Mouse (Mus musculus) olfactory bulb, adult 2 months (tissue): ENCODE measurements around the gene Atp1a4. TPM values are rescaled to one million over a fixed set of nuclear protein-coding genes. Genes with fewer than 3 reads are reported as not detected.
A peak's percentile ranks its signal among the peaks of the same experiment; 100 is the strongest.

ENCODE experiments used
- H3K27ac ChIP-seq: fragments of 200-500 bp; 2 replicates; pipeline ENCODE4 v1.5.1; 2012; ENCODE audit warnings: low read depth, low read length; ENCODE audit not compliant: insufficient read depth
- H3K4me1 ChIP-seq: fragments of 200-500 bp; 2 replicates; pipeline ENCODE4 v1.6.1; 2012; ENCODE audit warnings: low read length; ENCODE audit not compliant: control insufficient read depth, insufficient read depth
- H3K4me3 ChIP-seq: fragments of 200-500 bp; 2 replicates; pipeline ENCODE4 v1.5.1; 2012; ENCODE audit warnings: mild to moderate bottlenecking, low read depth, low read length, moderate library complexity; ENCODE audit not compliant: insufficient read depth
- CTCF ChIP-seq: fragments of 200-500 bp; IDR thresholded peaks from 2 replicates; pipeline ENCODE4 v1.5.1; 2012; ENCODE audit warnings: low read depth, mild to moderate bottlenecking, low read length, moderate library complexity; ENCODE audit not compliant: insufficient read depth
- POLR2A ChIP-seq: fragments of 200-500 bp; IDR thresholded peaks from 2 replicates; pipeline ENCODE4 v1.6.1; 2012; ENCODE audit warnings: mild to moderate bottlenecking, low read depth, low read length, moderate library complexity; ENCODE audit not compliant: insufficient read depth
- WGBS: fragments of 180-500 bp; shearing (Covaris S2); methylation state at CpG from one replicate; pipeline ENCODE4 v1.1.7; 2018; 5-methylcytosine and 5-hydroxymethylcytosine counted together
- polyA plus RNA-seq: library from polyadenylated mRNA; stranded (reverse); fragments of >200 nt; gene quantifications from 2 replicates; pipeline ENCODE4 v1.2.4, GENCODE M21; 2012; ENCODE audit warnings: low replicate concordance; ENCODE audit not compliant: missing spikeins, insufficient read depth, insufficient read length

Gene Atp1a4
- not detected in 2 replicates for polyA plus RNA-seq

GRCm38 (mm10) chr1:172258314-172258713 is at the start of gene Atp1a4:
Atp1a4 (minus strand) TSS chr1:172258414.
- 95% methylated on average over 6 of the region's 6 CpGs for WGBS
- no peak within 1 kb of the TSS for H3K4me3 ChIP-seq

DNA sequence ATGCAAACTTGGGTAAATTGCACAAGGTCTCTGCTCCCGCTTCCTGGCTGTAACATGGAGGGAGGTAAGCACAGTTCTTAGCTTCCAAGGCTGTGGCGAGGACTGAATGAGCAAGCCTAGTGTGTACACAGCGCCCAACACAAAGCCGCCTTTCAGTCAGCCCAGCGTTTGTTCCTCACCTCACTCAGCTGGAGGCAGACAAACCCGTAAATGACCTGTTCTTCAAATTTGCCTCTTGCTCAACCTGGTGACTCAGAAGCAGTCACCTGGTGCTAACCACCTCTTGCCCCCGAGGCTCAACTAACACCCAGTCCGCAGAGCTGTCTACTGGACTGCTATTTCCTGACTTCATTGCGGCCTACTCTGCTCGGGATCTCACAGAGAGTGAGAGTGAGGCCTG is 49.7 kb upstream of the Atp1a4 start:
- WGBS, result 61% methylated on average over 10 of the region's 10 CpGs
- TF ChIP-seq POLR2A (no peak), CTCF (no peak)
- Histone ChIP-seq H3K27ac (peak overlapping the region; percentile 42; the same call in 1 of the 2 replicates), H3K4me1 (peaks cover 27% of the 10 kb centered on the region), H3K4me3 (no peak overlapping the region)

More at GRCm38 (mm10) chr1:172258314-172258713, at the start of gene Atp1a4:
- Histone ChIP-seq H3K4me1 (no peaks in the 10 kb centered on the region), H3K27ac (no peak within 1 kb of the TSS)
- TF ChIP-seq POLR2A (no peak), CTCF (no peak)

- 49% methylated on average over 6 of the region's 6 CpGs for WGBS
- TF ChIP-seq POLR2A (no peak), CTCF (no peak)
- peak overlapping the region; percentile 42 for H3K27ac ChIP-seq
- H3K4me3 ChIP-seq, result no peak overlapping the region
- H3K4me1 ChIP-seq, result peaks cover 25% of the 10 kb centered on the region
These were observed 48.7 kb upstream of the Atp1a4 start for GRCm38 (mm10) chr1:172306885-172307284.

DNA sequence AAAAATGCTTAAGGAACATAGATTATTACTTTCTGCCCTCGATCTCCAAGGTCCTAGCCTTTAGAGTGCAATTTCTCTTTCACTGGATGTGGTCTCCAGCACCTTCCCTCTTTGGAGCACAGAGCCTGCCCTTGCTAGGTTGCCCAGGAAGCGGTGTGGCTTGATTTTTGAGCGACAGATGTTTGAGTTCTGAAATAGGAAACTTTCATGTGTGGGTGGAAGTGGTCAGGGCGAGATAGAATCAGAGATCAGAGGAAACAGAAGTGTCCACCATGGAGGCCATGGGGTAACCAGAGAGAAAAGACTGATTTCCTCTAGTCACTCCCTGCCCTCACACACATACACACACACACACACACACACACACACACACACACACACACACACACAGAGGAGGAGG is 48.0 kb upstream of the Atp1a4 start:
- TF ChIP-seq POLR2A (no peak), CTCF (no peak)
- 88% methylated on average over 4 of the region's 4 CpGs for WGBS
- Histone ChIP-seq H3K27ac (0 out of 2 replicates have a peak overlapping the region, but pooled peaks have one; percentile 20), H3K4me1 (peaks cover 22% of the 10 kb centered on the region), H3K4me3 (no peak overlapping the region)

DNA sequence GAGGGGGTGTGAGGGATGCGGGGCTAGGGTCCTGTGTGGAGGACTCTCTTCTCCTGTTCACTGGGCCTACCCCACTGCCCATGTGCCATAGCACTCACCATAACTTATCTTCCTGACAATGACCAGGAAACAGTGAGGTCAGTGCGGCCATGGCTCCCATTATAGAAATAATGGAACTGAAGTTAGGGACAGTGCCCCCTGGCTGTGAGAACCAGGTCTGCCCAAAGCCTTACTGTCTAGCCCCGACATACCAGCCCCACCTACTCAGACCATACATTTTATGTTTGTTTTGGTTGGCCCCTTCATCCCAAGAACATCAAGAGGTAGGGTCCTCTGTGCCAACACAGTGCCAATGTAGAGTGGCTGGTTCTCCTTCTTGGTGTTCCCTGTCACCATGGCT is 47.4 kb upstream of the Atp1a4 start:
- Histone ChIP-seq H3K4me1 (peaks cover 24% of the 10 kb centered on the region), H3K4me3 (no peak overlapping the region), H3K27ac (no peak overlapping the region)
- 88% methylated on average over 3 of the region's 3 CpGs for WGBS
- TF ChIP-seq CTCF (no peak), POLR2A (no peak)

- WGBS, result 99% methylated on average over 2 of the region's 2 CpGs
- TF ChIP-seq CTCF, result no peak
- TF ChIP-seq POLR2A, result no peak
- H3K27ac ChIP-seq, result no peak overlapping the region
- peaks cover 29% of the 10 kb centered on the region for H3K4me1 ChIP-seq
- H3K4me3 ChIP-seq, result no peak overlapping the region
These were observed 46.9 kb upstream of the Atp1a4 start for GRCm38 (mm10) chr1:172305153-172305552.

- Histone ChIP-seq H3K27ac (no peak overlapping the region), H3K4me1 (peaks cover 31% of the 10 kb centered on the region), H3K4me3 (no peak overlapping the region)
- no peak for TF ChIP-seq CTCF
- TF ChIP-seq POLR2A, result no peak
- WGBS, result 76% methylated on average over 6 of the region's 6 CpGs
These were observed 46.2 kb upstream of the Atp1a4 start for GRCm38 (mm10) chr1:172304443-172304842.

DNA sequence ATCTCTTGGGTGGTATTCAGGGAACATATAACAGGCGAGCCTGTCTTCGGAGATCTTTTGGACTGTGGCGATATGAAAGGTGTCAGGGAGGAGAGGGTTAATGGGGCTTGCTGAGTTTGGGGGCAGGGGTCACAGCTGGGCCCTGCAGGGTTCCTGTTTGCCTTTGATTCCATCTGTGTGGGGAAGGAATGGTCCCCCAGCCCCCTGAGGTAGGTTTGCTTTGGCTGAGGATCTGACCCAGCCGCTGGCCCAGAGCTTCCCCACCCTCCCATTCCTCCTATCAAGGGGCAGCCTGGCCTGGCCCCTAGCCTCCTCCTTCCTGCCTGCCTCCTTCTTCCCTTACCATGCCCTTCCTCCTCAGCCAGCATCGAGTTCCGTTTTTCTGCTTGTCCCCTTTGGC is 44.6 kb upstream of the Atp1a4 start:
- TF ChIP-seq CTCF (no peak), POLR2A (no peak)
- Histone ChIP-seq H3K27ac (no peak overlapping the region), H3K4me3 (no peak overlapping the region), H3K4me1 (peaks cover 35% of the 10 kb centered on the region)
- WGBS, result 51% methylated on average over 6 of the region's 6 CpGs

DNA sequence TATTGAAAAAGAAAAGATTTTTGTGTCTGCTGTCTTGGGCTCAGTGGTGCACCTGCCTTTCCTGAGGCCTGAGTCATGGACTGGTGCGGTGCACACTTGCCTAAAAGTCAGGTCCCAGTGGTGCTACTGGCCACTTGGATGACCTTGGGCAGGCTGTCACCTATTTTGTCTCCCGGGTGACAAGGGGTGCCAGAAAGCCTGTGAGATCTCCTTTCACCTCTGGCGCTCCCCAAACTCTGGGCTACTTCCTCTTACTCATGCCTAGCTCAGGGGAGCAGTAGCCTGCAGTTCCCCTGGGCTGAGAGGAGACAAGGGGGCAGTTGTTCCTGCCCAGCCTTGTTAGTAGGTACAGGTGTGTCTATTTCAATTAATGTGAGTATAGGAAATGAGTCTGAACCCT is 44.1 kb upstream of the Atp1a4 start:
- no peak overlapping the region for H3K27ac ChIP-seq
- TF ChIP-seq CTCF, result no peak
- no peak for TF ChIP-seq POLR2A
- H3K4me3 ChIP-seq, result no peak overlapping the region
- H3K4me1 ChIP-seq, result peaks cover 39% of the 10 kb centered on the region
- 75% methylated on average over 3 of the region's 3 CpGs for WGBS

- Histone ChIP-seq H3K4me3 (no peak overlapping the region), H3K27ac (peak overlapping the region; percentile 78), H3K4me1 (peaks cover 41% of the 10 kb centered on the region)
- WGBS, result 45% methylated on average over 12 of the region's 12 CpGs
- TF ChIP-seq CTCF (no peak), POLR2A (no peak)
These were observed 43.0 kb upstream of the Atp1a4 start for GRCm38 (mm10) chr1:172301180-172301579.
